Mouse (Mus musculus): Measurements from ENCODE around the gene Acaa1a. TPM values are rescaled to one million over a fixed set of nuclear protein-coding genes. Genes with fewer than 3 reads are reported as not detected.

The Acaa1a gene
- polyA plus RNA-seq, 1 experiment from 2014 or later = 75.5 TPM

GRCm38 (mm10) chr9:119323260-119323645 is 16.2 kb upstream of the Acaa1a start:
- peaks cover 28% of the 10 kb centered on the region for H3K4me1 ChIP-seq
- H3K27me3 ChIP-seq (ENCODE audit: low read depth, poor library complexity, severe bottlenecking) = no peaks in the 10 kb centered on the region
- peak overlapping the region; percentile 96 for H3K4me3 ChIP-seq
- H3K36me3 ChIP-seq = peaks cover 1% of the 10 kb centered on the region
- no peak for DNase-seq (ENCODE audit: low spot score)
- no peaks in the 10 kb centered on the region for H3K9me3 ChIP-seq (replicated peaks)
- peak overlapping the region; percentile 98 for H3K27ac ChIP-seq (replicated peaks)
- WGBS = 10% methylated on average over 9 of the region's 9 CpGs

GRCm38 (mm10) chr9:119324130-119324529 is 15.3 kb upstream of the Acaa1a start:
- WGBS = 86% methylated on average over 1 of the region's 1 CpGs
- Histone ChIP-seq H3K27ac (replicated peaks) (no peak overlapping the region), H3K4me1 (peaks cover 28% of the 10 kb centered on the region), H3K27me3 (ENCODE audit: low read depth, poor library complexity, severe bottlenecking) (no peaks in the 10 kb centered on the region), H3K4me3 (no peak overlapping the region), H3K9me3 (replicated peaks) (no peaks in the 10 kb centered on the region), H3K36me3 (no peaks in the 10 kb centered on the region)
- DNase-seq (ENCODE audit: low spot score) = no peak

- H3K27ac ChIP-seq (replicated peaks) = no peak overlapping the region
- H3K4me3 ChIP-seq = no peak overlapping the region
- DNase-seq (ENCODE audit: low spot score) = no peak
- no peaks in the 10 kb centered on the region for H3K27me3 ChIP-seq (ENCODE audit: low read depth, poor library complexity, severe bottlenecking)
- no peaks in the 10 kb centered on the region for H3K9me3 ChIP-seq (replicated peaks)
- 87% methylated on average over 3 of the region's 3 CpGs for WGBS
- H3K36me3 ChIP-seq = no peaks in the 10 kb centered on the region
- H3K4me1 ChIP-seq = peaks cover 5% of the 10 kb centered on the region
These were observed 11.0 kb upstream of the Acaa1a start for GRCm38 (mm10) chr9:119328488-119328887.

GRCm38 (mm10) chr9:119330186-119330963 is 9.1 kb upstream of the Acaa1a start:
- WGBS = 93% methylated on average over 15 of the region's 15 CpGs
- Histone ChIP-seq H3K9me3 (replicated peaks) (no peaks in the 10 kb centered on the region), H3K36me3 (no peaks in the 10 kb centered on the region), H3K4me3 (no peak overlapping the region), H3K4me1 (no peaks in the 10 kb centered on the region), H3K27ac (replicated peaks) (no peak overlapping the region), H3K27me3 (ENCODE audit: low read depth, poor library complexity, severe bottlenecking) (no peaks in the 10 kb centered on the region)
- no peak for DNase-seq (ENCODE audit: low spot score)

GRCm38 (mm10) chr9:119334324-119334723 is 5.2 kb upstream of the Acaa1a start:
- H3K27me3 ChIP-seq (ENCODE audit: low read depth, poor library complexity, severe bottlenecking) = peaks cover 18% of the 10 kb centered on the region
- H3K27ac ChIP-seq (replicated peaks) = no peak overlapping the region
- H3K4me1 ChIP-seq = peaks cover 2% of the 10 kb centered on the region
- 72% methylated on average over 10 of the region's 10 CpGs for WGBS
- no peaks in the 10 kb centered on the region for H3K9me3 ChIP-seq (replicated peaks)
- H3K36me3 ChIP-seq = no peaks in the 10 kb centered on the region
- DNase-seq (ENCODE audit: low spot score) = no peak
- no peak overlapping the region for H3K4me3 ChIP-seq

- no peak for DNase-seq (ENCODE audit: low spot score)
- 87% methylated on average over 2 of the region's 2 CpGs for WGBS
These were observed 4.6 kb upstream of the Acaa1a start for GRCm38 (mm10) chr9:119334834-119335233.

GRCm38 (mm10) chr9:119335571-119335970 is 3.9 kb upstream of the Acaa1a start:
- no peaks in the 10 kb centered on the region for H3K9me3 ChIP-seq (replicated peaks)
- H3K4me3 ChIP-seq = no peak overlapping the region
- 85% methylated on average over 4 of the region's 4 CpGs for WGBS
- H3K36me3 ChIP-seq = no peaks in the 10 kb centered on the region
- no peak overlapping the region for H3K27ac ChIP-seq (replicated peaks)
- peaks cover 14% of the 10 kb centered on the region for H3K4me1 ChIP-seq
- DNase-seq (ENCODE audit: low spot score) = no peak
- H3K27me3 ChIP-seq (ENCODE audit: low read depth, poor library complexity, severe bottlenecking) = peaks cover 27% of the 10 kb centered on the region

More at GRCm38 (mm10) chr9:119334834-119335233, 4.6 kb upstream of the Acaa1a start:
- Histone ChIP-seq H3K4me1 (peaks cover 7% of the 10 kb centered on the region), H3K4me3 (no peak overlapping the region), H3K27me3 (ENCODE audit: low read depth, poor library complexity, severe bottlenecking) (peaks cover 23% of the 10 kb centered on the region), H3K9me3 (replicated peaks) (no peaks in the 10 kb centered on the region), H3K27ac (replicated peaks) (no peak overlapping the region), H3K36me3 (no peaks in the 10 kb centered on the region)

GRCm38 (mm10) chr9:119337842-119338241 is 1.6 kb upstream of the Acaa1a start:
- no peak for DNase-seq (ENCODE audit: low spot score)
- 92% methylated on average over 14 of the region's 14 CpGs for whole genome bisulfite sequencing
- Histone ChIP-seq H3K4me3 (no peak overlapping the region), H3K27me3 (ENCODE audit: low read depth, poor library complexity, severe bottlenecking) (peaks cover 27% of the 10 kb centered on the region), H3K9me3 (replicated peaks) (no peaks in the 10 kb centered on the region), H3K4me1 (peaks cover 30% of the 10 kb centered on the region), H3K27ac (replicated peaks) (no peak overlapping the region), H3K36me3 (peaks cover 3% of the 10 kb centered on the region; the same call in 1 of the 2 replicates)

GRCm38 (mm10) chr9:119338350-119338749 is 1.1 kb upstream of the Acaa1a start:
- Histone ChIP-seq H3K4me3 (no peak overlapping the region), H3K9me3 (replicated peaks) (no peaks in the 10 kb centered on the region), H3K27ac (replicated peaks) (no peak overlapping the region), H3K4me1 (peaks cover 34% of the 10 kb centered on the region), H3K36me3 (peaks cover 8% of the 10 kb centered on the region), H3K27me3 (ENCODE audit: low read depth, poor library complexity, severe bottlenecking) (peaks cover 27% of the 10 kb centered on the region)
- 89% methylated on average over 3 of the region's 3 CpGs for WGBS
- no peak for DNase-seq (ENCODE audit: low spot score)

- Histone ChIP-seq H3K4me1 (peaks cover 34% of the 10 kb centered on the region), H3K27ac (replicated peaks) (no peak overlapping the region), H3K27me3 (ENCODE audit: low read depth, poor library complexity, severe bottlenecking) (peaks cover 27% of the 10 kb centered on the region), H3K36me3 (peaks cover 16% of the 10 kb centered on the region), H3K4me3 (peak overlapping the region; percentile 84), H3K9me3 (replicated peaks) (no peaks in the 10 kb centered on the region)
- 46% methylated on average over 7 of the region's 7 CpGs for WGBS
- DNase-seq (ENCODE audit: low spot score) = no peak
These were observed 370 bp upstream of the Acaa1a start for GRCm38 (mm10) chr9:119339106-119339505.

- Histone ChIP-seq H3K4me1 (peaks cover 34% of the 10 kb centered on the region), H3K27me3 (ENCODE audit: low read depth, poor library complexity, severe bottlenecking) (peaks cover 27% of the 10 kb centered on the region), H3K9me3 (replicated peaks) (no peaks in the 10 kb centered on the region), H3K4me3 (peak overlapping the region; percentile 84), H3K27ac (replicated peaks) (peak overlapping the region; percentile 91), H3K36me3 (peaks cover 27% of the 10 kb centered on the region)
- DNase-seq (ENCODE audit: low spot score) = no peak
- WGBS = 6% methylated on average over 8 of the region's 8 CpGs
These were observed 720 bp downstream of the Acaa1a start for GRCm38 (mm10) chr9:119340212-119340580.

- 0% methylated on average over 68 of the region's 68 CpGs for WGBS
- peaks cover 34% of the 10 kb centered on the region for H3K4me1 ChIP-seq
- H3K9me3 ChIP-seq (replicated peaks) = no peaks in the 10 kb centered on the region
- peaks cover 37% of the 10 kb centered on the region for H3K36me3 ChIP-seq
- H3K27me3 ChIP-seq (ENCODE audit: low read depth, poor library complexity, severe bottlenecking) = peaks cover 27% of the 10 kb centered on the region
- DNase-seq (ENCODE audit: low spot score) = peak; percentile 95
- H3K4me3 ChIP-seq = peak within 1 kb of the TSS; percentile 84
- peak within 1 kb of the TSS; percentile 91 for H3K27ac ChIP-seq (replicated peaks)
These were observed 1.7 kb downstream of the Acaa1a start, which contains the start of gene Myd88 for GRCm38 (mm10) chr9:119340909-119341816. TSS of gene Myd88 (minus strand) at chr9:119341411.
